In genomic region chr16:32401335-32401965, GRCm38 (mm10) we compare ENCODE assay signal across 14 mouse cellular contexts. TPM values are rescaled to one million over a fixed set of nuclear protein-coding genes. Genes with fewer than 3 reads are reported as not detected.
DNase-seq lines count a peak whose midpoint lies in the region; ATAC-seq and TF ChIP-seq lines count a peak whose summit lies in the region.
"Had no signal": no experiment of that assay in that cellular context is flagged by ENCODE, and none has a peak within 500 bp of the region (broad histone marks: within the 10 kb centered on the region; RNA-seq: fewer than 3 reads in every experiment).

No protein-coding gene starts in this region.

- no peaks in the 10 kb centered on the region for H3K79me2 ChIP-seq in CH12.LX (replicated peaks; ENCODE audit: control insufficient read depth, extremely low read depth, insufficient read depth, poor library complexity, severe bottlenecking)

- no peak for TF ChIP-seq RAD21 in CH12.LX (IDR thresholded peaks at IDR 0.05; ENCODE audit: low read depth, low read length)

- peak; percentile 57 for TF ChIP-seq POLR2A in CH12.LX (IDR thresholded peaks at IDR 0.05; ENCODE audit: low read depth, low read length)

- TF ChIP-seq EP300 in CH12.LX (IDR thresholded peaks at IDR 0.05; ENCODE audit: low read length): peak; percentile 97

- H3K9ac ChIP-seq in midbrain, embryonic 11.5 days (ENCODE audit: low read length): no peak overlapping the region
- no peak overlapping the region for H3K9ac ChIP-seq in midbrain, embryonic 16.5 days (ENCODE audit: low read depth, low read length)
- H3K9ac ChIP-seq in CH12.LX (ENCODE audit: insufficient read depth, low read depth): peak overlapping the region; percentile 48; the same call in 1 of the 2 replicates
- H3K9ac ChIP-seq in neural tube, embryonic 15.5 days (replicated peaks): no peak overlapping the region
- H3K9ac ChIP-seq: liver, embryonic 12.5 days had no signal

- no peak overlapping the region for H3K4me3 ChIP-seq in midbrain, embryonic 11.5 days (ENCODE audit: low read depth, low read length)
- no peak overlapping the region for H3K4me3 ChIP-seq in midbrain, embryonic 16.5 days (ENCODE audit: low read depth, low read length)
- peak overlapping the region in 1 of 3 experiments; percentile 31 for H3K4me3 ChIP-seq in CH12.LX (replicated peaks in 1 of 3; ENCODE audit: low read depth in 2 of 3, low read length in 2 of 3, poor library complexity in 1 of 3)
- no peak overlapping the region for H3K4me3 ChIP-seq in neural tube, embryonic 15.5 days (replicated peaks)
- H3K4me3 ChIP-seq: liver, embryonic 12.5 days had no signal

- H3K9me3 ChIP-seq in midbrain, embryonic 11.5 days (ENCODE audit: control insufficient read depth, low read length): no peaks in the 10 kb centered on the region
- no peaks in the 10 kb centered on the region for H3K9me3 ChIP-seq in midbrain, embryonic 16.5 days (replicated peaks; ENCODE audit: control insufficient read depth, low read length, poor library complexity, severe bottlenecking)
- no peaks in the 10 kb centered on the region for H3K9me3 ChIP-seq in CH12.LX (replicated peaks; ENCODE audit: low read length)
- no peaks in the 10 kb centered on the region for H3K9me3 ChIP-seq in neural tube, embryonic 15.5 days (replicated peaks)
- H3K9me3 ChIP-seq: liver, embryonic 12.5 days had no signal

- no peaks in the 10 kb centered on the region for H3K27me3 ChIP-seq in midbrain, embryonic 11.5 days (ENCODE audit: control insufficient read depth, insufficient read depth, low read length)
- H3K27me3 ChIP-seq in midbrain, embryonic 16.5 days (ENCODE audit: control insufficient read depth, insufficient read depth, low read depth, low read length): no peaks in the 10 kb centered on the region
- H3K27me3 ChIP-seq in CH12.LX (replicated peaks): no peaks in the 10 kb centered on the region
- no peaks in the 10 kb centered on the region for H3K27me3 ChIP-seq in neural tube, embryonic 15.5 days (replicated peaks)
- H3K27me3 ChIP-seq: liver, embryonic 12.5 days had no signal

- peak; percentile 39 for DNase-seq in midbrain, embryonic 11.5 days (ENCODE audit: low spot score, missing footprints)
- peak; percentile 97 for DNase-seq in CH12.LX (ENCODE audit: extremely low read depth)
- DNase-seq in spleen, adult 12 weeks (ENCODE audit: low spot score): peak; percentile 9
- no peak for DNase-seq in ovary, postnatal 10 days (ENCODE audit: low spot score)
- DNase-seq: cerebellum, adult 9-11 months; kidney, postnatal 36 days had no signal

- 82% methylated on average over 9 of the region's 9 CpGs for WGBS in midbrain, embryonic 11.5 days
- 84% methylated on average over 9 of the region's 9 CpGs for WGBS in midbrain, embryonic 16.5 days
- WGBS in neural tube, embryonic 15.5 days: 80% methylated on average over 9 of the region's 9 CpGs

- H3K27ac ChIP-seq in midbrain, embryonic 11.5 days (ENCODE audit: low read depth, low read length): no peak overlapping the region
- no peak overlapping the region for H3K27ac ChIP-seq in midbrain, embryonic 16.5 days (ENCODE audit: low read length)
- peak overlapping the region; percentile 63; the same call in 1 of the 2 replicates for H3K27ac ChIP-seq in CH12.LX (ENCODE audit: insufficient read depth, low read depth)
- H3K27ac ChIP-seq in neural tube, embryonic 15.5 days (replicated peaks): no peak overlapping the region
- H3K27ac ChIP-seq: liver, embryonic 12.5 days had no signal

- no peak overlapping the region for H3K4me2 ChIP-seq in midbrain, embryonic 11.5 days
- H3K4me2 ChIP-seq in midbrain, embryonic 16.5 days (ENCODE audit: low read length): no peak overlapping the region
- H3K4me2 ChIP-seq in CH12.LX (ENCODE audit: insufficient read depth, low read depth, poor library complexity, severe bottlenecking): peak overlapping the region; percentile 52
- no peak overlapping the region for H3K4me2 ChIP-seq in neural tube, embryonic 15.5 days
- H3K4me2 ChIP-seq: liver, embryonic 12.5 days had no signal

- H3K36me3 ChIP-seq in midbrain, embryonic 11.5 days (ENCODE audit: control insufficient read depth, insufficient read depth, low read length): no peaks in the 10 kb centered on the region; the same call in 1 of the 2 replicates
- no peaks in the 10 kb centered on the region for H3K36me3 ChIP-seq in midbrain, embryonic 16.5 days (ENCODE audit: control insufficient read depth, insufficient read depth, low read length)
- H3K36me3 ChIP-seq in CH12.LX (replicated peaks in 1 of 2; ENCODE audit: control insufficient read depth in 1 of 2, insufficient read depth in 1 of 2, low read length in 1 of 2): no peaks in the 10 kb centered on the region
- H3K36me3 ChIP-seq in neural tube, embryonic 15.5 days: no peaks in the 10 kb centered on the region
- H3K36me3 ChIP-seq: liver, embryonic 12.5 days had no signal

- no peak for TF ChIP-seq CTCF in CH12.LX (conservative IDR thresholded peaks at IDR 0.05 in 1 of 2, IDR thresholded peaks at IDR 0.05 in 1 of 2; ENCODE audit: low read depth in 2 of 2, low read length in 2 of 2)

- dilution Hi-C loops in CH12.LX (cut with MboI; ENCODE audit: extremely low pct_ligation_motif_present, extremely low pct_unique_long_range_greater_than_20kb, low sequenced_read_pairs): no loop called here

- ATAC-seq in midbrain, embryonic 11.5 days (ENCODE audit: low FRiP score): no peak
- no peak for ATAC-seq in midbrain, embryonic 16.5 days
- ATAC-seq in granulocyte monocyte progenitor cell, adult 5-6 weeks (replicated peaks; ENCODE audit: poor library complexity, severe bottlenecking): peak; percentile 96
- no peak for ATAC-seq in neural tube, embryonic 15.5 days (ENCODE audit: low FRiP score)
- ATAC-seq: inflammation-experienced regulatory T-cells, adult 6 months; liver, embryonic 12.5 days had no signal

- H3K4me1 ChIP-seq in midbrain, embryonic 11.5 days (ENCODE audit: control insufficient read depth, insufficient read depth, low read length): no peaks in the 10 kb centered on the region
- H3K4me1 ChIP-seq in midbrain, embryonic 16.5 days (ENCODE audit: control insufficient read depth, insufficient read depth, low read length): no peaks in the 10 kb centered on the region
- H3K4me1 ChIP-seq in CH12.LX (ENCODE audit: control insufficient read depth in 1 of 2, insufficient read depth in 2 of 2): peaks cover 25 to 58% of the 10 kb centered on the region in 2 experiments
- no peaks in the 10 kb centered on the region for H3K4me1 ChIP-seq in neural tube, embryonic 15.5 days
- H3K4me1 ChIP-seq: liver, embryonic 12.5 days had no signal

- in situ Hi-C loops in CH12.LX (cut with MboI; ENCODE audit: low pct_ligation_motif_present, low pct_unique_long_range_greater_than_20kb, low sequenced_read_pairs): loop anchor here (5.0 kb wide), 1 partner anchor 36 kb away; no protein-coding TSS in a partner anchor

TF ChIP-seq in CH12.LX, 34 proteins besides CTCF, POLR2A, EP300 and RAD21 (continues in another document):
- peak; percentile 63 for TF ChIP-seq MEF2A (IDR thresholded peaks at IDR 0.05; ENCODE audit: borderline replicate concordance, low read depth, low read length)
- peak; percentile 74 for TF ChIP-seq TCF12 (IDR thresholded peaks at IDR 0.05; ENCODE audit: low read depth, low read length)
- peak; percentile 99 for TF ChIP-seq IRF4 (IDR thresholded peaks at IDR 0.05; ENCODE audit: low read depth, low read length)
- TF ChIP-seq ZMIZ1 (IDR thresholded peaks at IDR 0.05; ENCODE audit: low read depth, low read length): no peak
- TF ChIP-seq SIN3A (IDR thresholded peaks at IDR 0.05; ENCODE audit: low read length): peak; percentile 98
- peak; percentile 63 for TF ChIP-seq ELF1 (IDR thresholded peaks at IDR 0.05; ENCODE audit: low read depth, low read length)
- TF ChIP-seq MYC (IDR thresholded peaks at IDR 0.05; ENCODE audit: low read depth, low read length): peak; percentile 93
- TF ChIP-seq USF2 (conservative IDR thresholded peaks at IDR 0.05; ENCODE audit: low read depth, low read length): no peak
- TF ChIP-seq HCFC1 (IDR thresholded peaks at IDR 0.05; ENCODE audit: low read depth, low read length): peak; percentile 43; the same call in 1 of the 2 replicates
- TF ChIP-seq ETS1 (conservative IDR thresholded peaks at IDR 0.05; ENCODE audit: low read depth, low read length): peak; percentile 90
- peak; percentile 64 for TF ChIP-seq JUND (conservative IDR thresholded peaks at IDR 0.05; ENCODE audit: low read depth, low read length)
- peak; percentile 55; the same call in 1 of the 2 replicates for TF ChIP-seq CHD2 (IDR thresholded peaks at IDR 0.05; ENCODE audit: low read length)

RNA-seq across cellular contexts. Expression of gene Tm4sf19, which starts 1.1 kb away (rescaled TPM):
- polyA plus RNA-seq in midbrain, embryonic 11.5 days (2014; fragmentation: Nextera tagmentation; extraction: Ambion mirVana): not detected in 2 replicates
- not detected in 2 replicates for polyA plus RNA-seq in midbrain, embryonic 16.5 days (2015; fragmentation: Nextera tagmentation; extraction: Ambion mirVana)
- total RNA-seq in CH12.LX (2012; rRNA removed) (0.25 and 0.29 TPM in 2 replicates), CH12.LX (2014; rRNA removed) (0.45 and 0.78 TPM in 2 replicates)
- 0.52 and 1.3 TPM in 2 replicates for polyA plus RNA-seq in CH12.LX (2012; ENCODE audit: insufficient read length, low read depth)
- not detected in 2 replicates for total RNA-seq in granulocyte monocyte progenitor cell, adult 5-6 weeks (2014; fragmentation: Nextera tagmentation)
- total RNA-seq in granulocyte monocyte progenitor cell, adult 5-6 weeks (2017): not detected in 2 replicates
- polyA plus RNA-seq in neural tube, embryonic 15.5 days (2015; fragmentation: Nextera tagmentation; extraction: Ambion mirVana): not detected in 2 replicates
- total RNA-seq: heart, adult 18-20 months; heart, postnatal 25 days; megakaryocyte-erythroid progenitor cell, adult 5-6 weeks had no signal
- polyA plus RNA-seq: inflammation-experienced regulatory T-cells, adult 6 months; liver, embryonic 12.5 days had no signal

RNA-seq across cellular contexts. Expression of gene Tctex1d2, which starts 18.1 kb away (rescaled TPM):
- polyA plus RNA-seq in midbrain, embryonic 11.5 days (2014; fragmentation: Nextera tagmentation; extraction: Ambion mirVana): 31.1 and 32.7 TPM in 2 replicates
- 40.3 and 41.3 TPM in 2 replicates for polyA plus RNA-seq in midbrain, embryonic 16.5 days (2015; fragmentation: Nextera tagmentation; extraction: Ambion mirVana)
- total RNA-seq in CH12.LX (2012; rRNA removed) (not detected in 2 replicates), CH12.LX (2014; rRNA removed) (not detected in 2 replicates)
- polyA plus RNA-seq in CH12.LX (2012; ENCODE audit: insufficient read length, low read depth): not detected in 2 replicates
- total RNA-seq in granulocyte monocyte progenitor cell, adult 5-6 weeks (2014; fragmentation: Nextera tagmentation): 41.4 and 54.7 TPM in 2 replicates
- total RNA-seq in granulocyte monocyte progenitor cell, adult 5-6 weeks (2017): 31.5 and 49.4 TPM in 2 replicates
- 39.6 and 41.5 TPM in 2 replicates for polyA plus RNA-seq in neural tube, embryonic 15.5 days (2015; fragmentation: Nextera tagmentation; extraction: Ambion mirVana)

RNA-seq across cellular contexts. Expression of gene Pcyt1a, which starts 29.3 kb away (rescaled TPM):
- polyA plus RNA-seq in midbrain, embryonic 11.5 days (2014; fragmentation: Nextera tagmentation; extraction: Ambion mirVana): 41.6 and 42.3 TPM in 2 replicates
- polyA plus RNA-seq in midbrain, embryonic 16.5 days (2015; fragmentation: Nextera tagmentation; extraction: Ambion mirVana): 48.0 and 49.9 TPM in 2 replicates
- total RNA-seq in CH12.LX (2012; rRNA removed): 16.4 and 17.0 TPM in 2 replicates
- 20.3 and 21.1 TPM in 2 replicates for total RNA-seq in CH12.LX (2014; rRNA removed)
- 25.7 and 28.1 TPM in 2 replicates for polyA plus RNA-seq in CH12.LX (2012; ENCODE audit: insufficient read length, low read depth)
- 53.2 and 65.3 TPM in 2 replicates for total RNA-seq in granulocyte monocyte progenitor cell, adult 5-6 weeks (2014; fragmentation: Nextera tagmentation)
- 79.3 and 90.5 TPM in 2 replicates for total RNA-seq in granulocyte monocyte progenitor cell, adult 5-6 weeks (2017)
- 44.2 and 46.0 TPM in 2 replicates for polyA plus RNA-seq in neural tube, embryonic 15.5 days (2015; fragmentation: Nextera tagmentation; extraction: Ambion mirVana)

Comparison
In these comparisons a context has a peak if more than half of its experiments do, and no peak if none do; other contexts are left out.
1. RNA of gene Tctex1d2, which starts 18.1 kb away (polyA plus RNA-seq): 39.6 to 41.5 TPM in neural tube, embryonic 15.5 days, 40.3 to 41.3 TPM in midbrain, embryonic 16.5 days and 31.1 to 32.7 TPM in midbrain, embryonic 11.5 days; not detected in CH12.LX; every median in the first group is over 10 times any median in the second.